Mouse (Mus musculus) MEL (cell line): ENCODE data around the gene Flna.
"Not testable (repeated sequence)": the region's sequence is repeated elsewhere in the genome, so short reads cannot be mapped to it uniquely, and the experiment has no call there.

Experiments
- CTCF ChIP-seq, 3 experiments: IDR thresholded peaks in 2 of 3; conservative IDR thresholded peaks in 1 of 3; 2 replicates each; pipeline ENCODE4 v1.5.1; 2011 to 2012; ENCODE audit warnings: low read length in 3 of 3, low read depth in 2 of 3, mild to moderate bottlenecking in 2 of 3, improper control_type of control experiment in 1 of 3, inconsistent platforms in 1 of 3, mixed read lengths in 1 of 3, moderate library complexity in 1 of 3; ENCODE audit not compliant: control insufficient read depth in 1 of 3, insufficient read depth in 1 of 3, poor library complexity in 1 of 3, severe bottlenecking in 1 of 3
- E2F4 ChIP-seq: IDR thresholded peaks from 2 replicates; pipeline ENCODE4 v1.6.1; 2011; ENCODE audit warnings: low read depth, low read length, improper control_type of control experiment, borderline replicate concordance
- ELF1 ChIP-seq: IDR thresholded peaks from 2 replicates; pipeline ENCODE4 v1.6.1; 2014; ENCODE audit warnings: low read depth, mild to moderate bottlenecking, inconsistent platforms, low read length, improper control_type of control experiment, moderate library complexity

DNA sequence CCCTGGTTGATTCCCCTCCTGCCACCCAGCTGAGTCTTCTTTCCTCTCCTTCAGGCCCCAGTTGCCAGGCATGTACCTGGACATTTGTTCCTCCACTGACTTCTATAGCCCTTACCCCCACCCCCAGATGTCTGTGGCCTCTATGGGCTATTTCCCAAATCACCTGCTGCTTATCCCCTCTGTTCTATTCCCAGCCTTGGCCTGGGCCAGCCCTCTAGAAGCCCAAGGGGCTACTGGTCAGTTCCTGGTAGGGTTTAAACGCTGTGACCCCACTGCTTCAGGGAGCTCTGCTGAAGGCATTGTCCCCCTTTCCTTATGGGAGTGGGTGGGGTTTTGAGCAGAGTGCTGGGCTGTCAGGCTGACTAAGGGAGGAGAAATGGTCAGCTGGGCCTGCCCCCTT is 29.5 kb downstream of the Flna start:
- not testable (repeated sequence) for TF ChIP-seq CTCF (IDR thresholded peaks at IDR 0.05 in 2 of 3, conservative IDR thresholded peaks at IDR 0.05 in 1 of 3; ENCODE audit: control insufficient read depth in 1 of 3, insufficient read depth in 1 of 3, low read depth in 2 of 3, low read length in 3 of 3, poor library complexity in 1 of 3, severe bottlenecking in 1 of 3); E2F4; ELF1
